Mouse (Mus musculus) heart, postnatal 0 days (tissue): ENCODE measurements around the gene Rad54l2. TPM values are rescaled to one million over a fixed set of nuclear protein-coding genes. Genes with fewer than 3 reads are reported as not detected.

ENCODE experiments used
- ATAC-seq: fragments of 200-750 bp; cut with Nextera tagmentation; 2 replicates; pipeline ENCODE4 v1.8.0; 2017; ENCODE audit warnings: low read depth, moderate number of reproducible peaks, moderate library complexity; ENCODE audit not compliant: insufficient read depth
- DNase-seq: peaks from one replicate; pipeline ENCODE4 v3.0.0-alpha.2; 2016; ENCODE audit warnings: low spot score
- H3K27ac ChIP-seq: fragments of 300-500 bp; sonication (generic); 2 replicates; pipeline ENCODE4 v1.5.1; 2014; ENCODE audit warnings: low read depth, mild to moderate bottlenecking
- H3K27me3 ChIP-seq: fragments of 300-500 bp; sonication (generic); 2 replicates; pipeline ENCODE4 v1.6.1; 2014; ENCODE audit warnings: low read length, mixed read lengths; ENCODE audit not compliant: control insufficient read depth, insufficient read depth
- H3K36me3 ChIP-seq: fragments of 300-500 bp; sonication (generic); replicated peaks from 2 replicates; pipeline ENCODE4 v1.6.1; 2014; ENCODE audit warnings: low read length, mixed read lengths; ENCODE audit not compliant: control insufficient read depth, insufficient read depth
- H3K4me1 ChIP-seq: fragments of 300-500 bp; sonication (generic); 2 replicates; pipeline ENCODE4 v1.6.1; 2014; ENCODE audit warnings: antibody characterized with exemption; ENCODE audit not compliant: control insufficient read depth, insufficient read depth
- H3K4me2 ChIP-seq: fragments of 300-500 bp; sonication (generic); 2 replicates; pipeline ENCODE4 v1.6.1; 2014; ENCODE audit warnings: low read depth, mild to moderate bottlenecking, low read length, moderate library complexity
- H3K4me3 ChIP-seq: fragments of 300-500 bp; sonication (generic); 2 replicates; pipeline ENCODE4 v1.5.1; 2014; ENCODE audit warnings: low read depth, low read length
- H3K9ac ChIP-seq: fragments of 300-500 bp; sonication (generic); replicated peaks from 2 replicates; pipeline ENCODE4 v1.6.1; 2014; ENCODE audit warnings: low read depth, low read length, mixed read lengths
- H3K9me3 ChIP-seq: fragments of 300-500 bp; sonication (generic); replicated peaks from 2 replicates; pipeline ENCODE4 v1.6.1; 2016; ENCODE audit warnings: low read length; ENCODE audit not compliant: control insufficient read depth
- CTCF ChIP-seq: IDR thresholded peaks from 2 replicates; pipeline ENCODE4 v1.5.1; 2016; ENCODE audit warnings: antibody characterized with exemption, control low read depth, low read depth
- EP300 ChIP-seq: IDR thresholded peaks from 2 replicates; pipeline ENCODE4 v1.6.1; 2016; ENCODE audit warnings: antibody characterized with exemption, low read depth
- WGBS: fragments of 180-500 bp; shearing (Covaris S2); extraction: QIAGEN DNeasy Blood & Tissue Kit; methylation state at CpG from one replicate; pipeline ENCODE4 v1.1.7; 2014; 5-methylcytosine and 5-hydroxymethylcytosine counted together
- polyA plus RNA-seq: library from polyadenylated mRNA; unstranded; fragments of >200 nt; fragmentation: Nextera tagmentation; extraction: Ambion mirVana; gene quantifications from 2 replicates; pipeline ENCODE4 v1.2.1, GENCODE M21; 2015
- total RNA-seq: library from RNA; depleted of rRNA; stranded (reverse); fragments of >200 nt; gene quantifications from 2 replicates; pipeline ENCODE4 v1.2.3, GENCODE M21; 2014; ENCODE audit warnings: low replicate concordance; rRNA removed

Gene Rad54l2
- 10.8 and 23.2 TPM in 2 replicates for total RNA-seq
- 1.8 and 1.9 TPM in 2 replicates for polyA plus RNA-seq

- peak within 1 kb of the TSS; percentile 94 for H3K27ac ChIP-seq
- H3K27me3 ChIP-seq: no peaks in the 10 kb centered on the region
- H3K4me2 ChIP-seq: peak within 1 kb of the TSS; percentile 66
- H3K9me3 ChIP-seq: no peaks in the 10 kb centered on the region
- peaks cover 10% of the 10 kb centered on the region; the same call in 1 of the 2 replicates for H3K4me1 ChIP-seq
- no peaks in the 10 kb centered on the region for H3K36me3 ChIP-seq
- H3K4me3 ChIP-seq: peak within 1 kb of the TSS; percentile 99
- H3K9ac ChIP-seq: peak within 1 kb of the TSS; percentile 99
- DNase-seq (peak; percentile 77), ATAC-seq (peak; percentile 95)
- WGBS: 0% methylated on average over 49 of the region's 49 CpGs
- TF ChIP-seq EP300 (no peak), CTCF (peak; percentile 20; the same call in 1 of the 2 replicates)
These were observed at the start of gene Rad54l2 for GRCm38 (mm10) chr9:106788812-106789321. TSS of gene Rad54l2 (minus strand) at chr9:106789194.

- Histone ChIP-seq H3K4me2 (peak overlapping the region; percentile 78), H3K9ac (peak overlapping the region; percentile 86), H3K4me3 (peak overlapping the region; percentile 97), H3K36me3 (no peaks in the 10 kb centered on the region), H3K4me1 (no peaks in the 10 kb centered on the region), H3K27ac (peak overlapping the region; percentile 95), H3K9me3 (no peaks in the 10 kb centered on the region), H3K27me3 (no peaks in the 10 kb centered on the region)
- TF ChIP-seq CTCF: no peak
- no peak for TF ChIP-seq EP300
- ATAC-seq (peak; percentile 84), DNase-seq (peak; percentile 91)
- WGBS: under 1% methylated on average over 31 of the region's 32 CpGs
These were observed 33.5 kb upstream of the Rad54l2 start for GRCm38 (mm10) chr9:106822381-106823104.

GRCm38 (mm10) chr9:106821618-106822380 is 32.8 kb upstream of the Rad54l2 start, which contains the start of gene Dcaf1:
TSS of gene Dcaf1 (plus strand) at chr9:106821874.
- H3K4me2 ChIP-seq: peak within 1 kb of the TSS; percentile 78
- WGBS: under 1% methylated on average over 65 of the region's 71 CpGs
- H3K36me3 ChIP-seq: no peaks in the 10 kb centered on the region
- H3K4me1 ChIP-seq: no peaks in the 10 kb centered on the region
- peak within 1 kb of the TSS; percentile 86 for H3K9ac ChIP-seq
- TF ChIP-seq CTCF (no peak), EP300 (0 out of 2 replicates have a peak, but pooled peaks have one; percentile 50)
- peak within 1 kb of the TSS; percentile 95 for H3K27ac ChIP-seq
- peak; percentile 99 for DNase-seq
- peak within 1 kb of the TSS; percentile 97 for H3K4me3 ChIP-seq
- ATAC-seq: peak; percentile 98
- no peaks in the 10 kb centered on the region for H3K27me3 ChIP-seq
- H3K9me3 ChIP-seq: no peaks in the 10 kb centered on the region

DNA sequence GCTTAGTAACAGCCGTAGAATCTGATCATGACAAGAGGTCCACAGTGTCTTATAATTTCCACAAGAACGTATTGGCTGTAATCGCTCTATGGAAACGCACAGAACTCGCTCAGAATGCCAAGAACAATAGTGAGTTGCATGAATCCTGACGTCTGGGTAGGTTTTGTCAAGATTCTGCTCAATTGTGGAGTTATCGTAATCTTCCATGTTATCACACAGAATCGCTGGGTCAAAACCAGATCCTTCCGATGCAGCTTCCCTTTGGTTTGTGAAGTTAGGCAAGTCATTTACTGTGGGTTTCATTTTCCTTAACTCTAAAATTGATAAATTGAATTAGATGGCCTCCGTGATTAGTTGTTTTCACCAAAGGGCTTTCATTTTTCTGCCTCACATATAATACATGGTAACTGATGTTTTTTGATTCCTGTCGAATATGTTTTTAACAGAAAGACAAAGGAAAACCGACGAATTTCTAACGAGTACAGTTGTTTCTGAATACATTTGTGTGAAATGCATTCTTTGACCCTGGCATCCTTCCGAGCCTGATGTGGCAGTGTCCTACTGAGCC is 32.1 kb upstream of the Rad54l2 start:
- no peaks in the 10 kb centered on the region for H3K36me3 ChIP-seq
- peak overlapping the region; percentile 47; the same call in 1 of the 2 replicates for H3K9ac ChIP-seq
- H3K4me2 ChIP-seq: peak overlapping the region; percentile 69
- 0 out of 2 replicates have a peak overlapping the region, but pooled peaks have one; percentile 13 for H3K27ac ChIP-seq
- DNase-seq (no peak), ATAC-seq (no peak)
- no peaks in the 10 kb centered on the region for H3K27me3 ChIP-seq
- H3K4me1 ChIP-seq: no peaks in the 10 kb centered on the region
- no peak for TF ChIP-seq CTCF
- TF ChIP-seq EP300: no peak
- H3K4me3 ChIP-seq: peak overlapping the region; percentile 97
- WGBS: 34% methylated on average over 15 of the region's 15 CpGs
- no peaks in the 10 kb centered on the region for H3K9me3 ChIP-seq

GRCm38 (mm10) chr9:106819201-106819600 is 30.2 kb upstream of the Rad54l2 start:
- 83% methylated on average over 1 of the region's 1 CpGs for WGBS
- no peak overlapping the region for H3K4me3 ChIP-seq

More at GRCm38 (mm10) chr9:106819201-106819600, 30.2 kb upstream of the Rad54l2 start:
- Histone ChIP-seq H3K9ac (no peak overlapping the region), H3K9me3 (no peaks in the 10 kb centered on the region), H3K27me3 (no peaks in the 10 kb centered on the region), H3K27ac (no peak overlapping the region), H3K4me2 (no peak overlapping the region), H3K4me1 (no peaks in the 10 kb centered on the region), H3K36me3 (no peaks in the 10 kb centered on the region)
- DNase-seq: no peak
- no peak for ATAC-seq
- TF ChIP-seq CTCF (peak; percentile 54), EP300 (no peak)
